Comparison of ENCODE assay signal across 8 mouse cellular contexts in the genomic region with DNA sequence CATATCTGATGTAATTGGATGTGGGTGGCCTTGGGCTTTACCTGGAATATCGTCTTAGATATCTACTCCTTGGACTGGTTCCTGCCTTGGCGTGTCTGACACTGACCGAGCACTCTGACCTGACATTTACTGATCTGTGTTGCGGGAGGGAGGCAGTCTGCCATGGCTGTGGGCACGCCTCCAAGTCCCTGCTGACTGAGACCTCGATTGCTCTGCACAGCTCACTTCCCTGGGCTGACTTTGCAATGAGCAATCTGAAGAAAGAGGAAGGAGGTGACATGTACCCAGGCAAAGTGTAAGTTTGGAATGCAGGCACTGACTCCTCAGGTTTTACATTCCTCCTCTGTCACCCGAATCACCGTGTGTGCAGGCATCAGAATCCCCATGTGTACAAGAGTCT.
DNase-seq lines count a peak whose midpoint lies in the region.

No protein-coding gene starts in this region.

- intact Hi-C loops in left cerebral cortex, postnatal 4 days (cut with DNase I), result no loop called here

- peak; percentile 83 for DNase-seq in left cerebral cortex, postnatal 4 days
- DNase-seq in left cerebral cortex, adult 18-20 months (ENCODE audit: low spot score in 2 of 2), result no peak
- DNase-seq in adrenal gland, adult 8-10 months, result peak; percentile 80
- peak; percentile 39 for DNase-seq in cerebellum, adult 8-10 months
- DNase-seq in heart, postnatal 4 days, result peak; percentile 59
- no peak for DNase-seq in right cerebral cortex, postnatal 10 days (ENCODE audit: low spot score in 2 of 2)
- no peak for DNase-seq in frontal cortex, postnatal 25 days (ENCODE audit: low spot score in 2 of 2)
- no peak for DNase-seq in layer of hippocampus, adult 18-20 months (ENCODE audit: low spot score in 2 of 2)

Comparison
In these comparisons a context has a peak if more than half of its experiments do, and no peak if none do; other contexts are left out.
1. DNase-seq: peak in left cerebral cortex, postnatal 4 days (single experiment), adrenal gland, adult 8-10 months (single experiment), cerebellum, adult 8-10 months (single experiment) and heart, postnatal 4 days (single experiment); none in left cerebral cortex, adult 18-20 months (0 of 2), right cerebral cortex, postnatal 10 days (0 of 2), frontal cortex, postnatal 25 days (0 of 2) and layer of hippocampus, adult 18-20 months (0 of 2).